Mouse (Mus musculus): ENCODE measurements around the gene Tmem81. TPM values are rescaled to one million over a fixed set of nuclear protein-coding genes. Genes with fewer than 3 reads are reported as not detected.

The Tmem81 gene
- polyA plus RNA-seq, 1 experiment from 2014 or later: 0.92 TPM

- no peaks in the 10 kb centered on the region for H3K9me3 ChIP-seq (replicated peaks; ENCODE audit: control insufficient read depth, low read length)
- WGBS (ENCODE audit: insufficient replicate concordance): 63% methylated on average over 5 of the region's 5 CpGs
- H3K27ac ChIP-seq (ENCODE audit: low read length): no peak overlapping the region
- H3K27me3 ChIP-seq (ENCODE audit: control insufficient read depth, insufficient read depth, low read depth, low read length): no peaks in the 10 kb centered on the region
- no peak overlapping the region for H3K4me3 ChIP-seq (ENCODE audit: low read depth, low read length)
- no peaks in the 10 kb centered on the region for H3K4me1 ChIP-seq (ENCODE audit: control insufficient read depth, low read depth, low read length)
- peaks cover 12% of the 10 kb centered on the region for H3K36me3 ChIP-seq (ENCODE audit: control insufficient read depth, insufficient read depth)
- no peak overlapping the region for H3K9ac ChIP-seq (ENCODE audit: low read depth, low read length)
- ATAC-seq (ENCODE audit: low read depth): no peak
- no peak overlapping the region for H3K4me2 ChIP-seq (ENCODE audit: low read depth, low read length)
Measured at GRCm38 (mm10) chr1:132509771-132510170, 3.7 kb downstream of the Tmem81 start.

GRCm38 (mm10) chr1:132511521-132511920 is 5.5 kb downstream of the Tmem81 start:
- WGBS (ENCODE audit: insufficient replicate concordance): 45% methylated on average over 8 of the region's 8 CpGs
- H3K27me3 ChIP-seq (ENCODE audit: control insufficient read depth, insufficient read depth, low read depth, low read length): no peaks in the 10 kb centered on the region
- no peak overlapping the region for H3K9ac ChIP-seq (ENCODE audit: low read depth, low read length)
- no peak overlapping the region for H3K27ac ChIP-seq (ENCODE audit: low read length)
- H3K4me2 ChIP-seq (ENCODE audit: low read depth, low read length): no peak overlapping the region
- H3K9me3 ChIP-seq (replicated peaks; ENCODE audit: control insufficient read depth, low read length): no peaks in the 10 kb centered on the region
- H3K4me1 ChIP-seq (ENCODE audit: control insufficient read depth, low read depth, low read length): no peaks in the 10 kb centered on the region
- no peak for ATAC-seq (ENCODE audit: low read depth)
- H3K4me3 ChIP-seq (ENCODE audit: low read depth, low read length): no peak overlapping the region
- H3K36me3 ChIP-seq (ENCODE audit: control insufficient read depth, insufficient read depth): peaks cover 6% of the 10 kb centered on the region

GRCm38 (mm10) chr1:132512106-132512505 is 6.1 kb downstream of the Tmem81 start:
- H3K27me3 ChIP-seq (ENCODE audit: control insufficient read depth, insufficient read depth, low read depth, low read length): no peaks in the 10 kb centered on the region
- peaks cover 2% of the 10 kb centered on the region for H3K36me3 ChIP-seq (ENCODE audit: control insufficient read depth, insufficient read depth)
- no peak for ATAC-seq (ENCODE audit: low read depth)
- no peak overlapping the region for H3K27ac ChIP-seq (ENCODE audit: low read length)
- WGBS (ENCODE audit: insufficient replicate concordance): 68% methylated on average over 8 of the region's 8 CpGs
- no peak overlapping the region for H3K4me2 ChIP-seq (ENCODE audit: low read depth, low read length)
- no peaks in the 10 kb centered on the region for H3K9me3 ChIP-seq (replicated peaks; ENCODE audit: control insufficient read depth, low read length)
- H3K4me1 ChIP-seq (ENCODE audit: control insufficient read depth, low read depth, low read length): no peaks in the 10 kb centered on the region
- H3K9ac ChIP-seq (ENCODE audit: low read depth, low read length): no peak overlapping the region
- no peak overlapping the region for H3K4me3 ChIP-seq (ENCODE audit: low read depth, low read length)

GRCm38 (mm10) chr1:132515339-132515738 is 9.3 kb downstream of the Tmem81 start:
- no peak for ATAC-seq (ENCODE audit: low read depth)
- WGBS (ENCODE audit: insufficient replicate concordance): 65% methylated on average over 12 of the region's 12 CpGs
- H3K36me3 ChIP-seq (ENCODE audit: control insufficient read depth, insufficient read depth): no peaks in the 10 kb centered on the region
- peaks cover 2% of the 10 kb centered on the region; the same call in 1 of the 2 replicates for H3K4me1 ChIP-seq (ENCODE audit: control insufficient read depth, low read depth, low read length)
- no peak overlapping the region for H3K4me3 ChIP-seq (ENCODE audit: low read depth, low read length)
- no peak overlapping the region for H3K27ac ChIP-seq (ENCODE audit: low read length)
- no peaks in the 10 kb centered on the region for H3K27me3 ChIP-seq (ENCODE audit: control insufficient read depth, insufficient read depth, low read depth, low read length)
- H3K4me2 ChIP-seq (ENCODE audit: low read depth, low read length): no peak overlapping the region
- H3K9ac ChIP-seq (ENCODE audit: low read depth, low read length): no peak overlapping the region
- no peaks in the 10 kb centered on the region for H3K9me3 ChIP-seq (replicated peaks; ENCODE audit: control insufficient read depth, low read length)

DNA sequence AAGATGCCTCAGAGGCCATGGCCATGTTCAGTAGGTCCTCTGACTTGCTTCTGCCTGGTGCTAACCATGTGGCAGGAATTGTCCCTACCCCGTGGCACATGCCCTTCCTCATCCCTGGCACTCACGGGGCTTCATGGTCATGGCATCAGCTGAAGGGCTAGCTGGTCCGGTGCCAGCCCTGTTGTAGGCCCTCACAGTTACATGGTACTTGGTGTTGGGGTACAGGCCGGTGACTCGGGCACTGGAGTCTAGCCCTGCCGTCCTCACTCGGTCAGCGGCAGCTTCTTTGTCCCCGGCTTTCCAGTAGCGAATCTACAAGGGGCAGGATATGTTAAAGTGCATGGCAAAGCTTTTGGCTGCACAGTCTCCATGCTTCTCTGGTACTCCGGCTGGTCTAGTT is 10.7 kb downstream of the Tmem81 start:
- Histone ChIP-seq H3K27ac (ENCODE audit: low read length) (no peak overlapping the region), H3K4me1 (ENCODE audit: control insufficient read depth, low read depth, low read length) (peaks cover 2% of the 10 kb centered on the region; the same call in 1 of the 2 replicates), H3K4me2 (ENCODE audit: low read depth, low read length) (no peak overlapping the region), H3K36me3 (ENCODE audit: control insufficient read depth, insufficient read depth) (no peaks in the 10 kb centered on the region), H3K4me3 (ENCODE audit: low read depth, low read length) (no peak overlapping the region), H3K27me3 (ENCODE audit: control insufficient read depth, insufficient read depth, low read depth, low read length) (no peaks in the 10 kb centered on the region), H3K9ac (ENCODE audit: low read depth, low read length) (no peak overlapping the region), H3K9me3 (replicated peaks; ENCODE audit: control insufficient read depth, low read length) (no peaks in the 10 kb centered on the region)
- ATAC-seq (ENCODE audit: low read depth): no peak
- 76% methylated on average over 11 of the region's 11 CpGs for WGBS (ENCODE audit: insufficient replicate concordance)

- Histone ChIP-seq H3K4me2 (ENCODE audit: low read depth, low read length) (no peak overlapping the region), H3K36me3 (ENCODE audit: control insufficient read depth, insufficient read depth) (no peaks in the 10 kb centered on the region), H3K9me3 (replicated peaks; ENCODE audit: control insufficient read depth, low read length) (no peaks in the 10 kb centered on the region), H3K4me3 (ENCODE audit: low read depth, low read length) (no peak overlapping the region), H3K4me1 (ENCODE audit: control insufficient read depth, low read depth, low read length) (peaks cover 2% of the 10 kb centered on the region; the same call in 1 of the 2 replicates), H3K27me3 (ENCODE audit: control insufficient read depth, insufficient read depth, low read depth, low read length) (no peaks in the 10 kb centered on the region), H3K27ac (ENCODE audit: low read length) (no peak overlapping the region), H3K9ac (ENCODE audit: low read depth, low read length) (no peak overlapping the region)
- no peak for ATAC-seq (ENCODE audit: low read depth)
- WGBS (ENCODE audit: insufficient replicate concordance): 63% methylated on average over 18 of the region's 18 CpGs
Measured at GRCm38 (mm10) chr1:132518621-132519020, 12.6 kb downstream of the Tmem81 start.

GRCm38 (mm10) chr1:132519734-132520133 is 13.7 kb downstream of the Tmem81 start:
- Histone ChIP-seq H3K27me3 (ENCODE audit: control insufficient read depth, insufficient read depth, low read depth, low read length) (no peaks in the 10 kb centered on the region), H3K4me1 (ENCODE audit: control insufficient read depth, low read depth, low read length) (peaks cover 2% of the 10 kb centered on the region; the same call in 1 of the 2 replicates), H3K9me3 (replicated peaks; ENCODE audit: control insufficient read depth, low read length) (no peaks in the 10 kb centered on the region), H3K36me3 (ENCODE audit: control insufficient read depth, insufficient read depth) (no peaks in the 10 kb centered on the region), H3K27ac (ENCODE audit: low read length) (no peak overlapping the region), H3K9ac (ENCODE audit: low read depth, low read length) (no peak overlapping the region), H3K4me2 (ENCODE audit: low read depth, low read length) (no peak overlapping the region), H3K4me3 (ENCODE audit: low read depth, low read length) (no peak overlapping the region)
- 70% methylated on average over 11 of the region's 11 CpGs for WGBS (ENCODE audit: insufficient replicate concordance)
- ATAC-seq (ENCODE audit: low read depth): peak; percentile 55; the same call in 1 of the 2 replicates

DNA sequence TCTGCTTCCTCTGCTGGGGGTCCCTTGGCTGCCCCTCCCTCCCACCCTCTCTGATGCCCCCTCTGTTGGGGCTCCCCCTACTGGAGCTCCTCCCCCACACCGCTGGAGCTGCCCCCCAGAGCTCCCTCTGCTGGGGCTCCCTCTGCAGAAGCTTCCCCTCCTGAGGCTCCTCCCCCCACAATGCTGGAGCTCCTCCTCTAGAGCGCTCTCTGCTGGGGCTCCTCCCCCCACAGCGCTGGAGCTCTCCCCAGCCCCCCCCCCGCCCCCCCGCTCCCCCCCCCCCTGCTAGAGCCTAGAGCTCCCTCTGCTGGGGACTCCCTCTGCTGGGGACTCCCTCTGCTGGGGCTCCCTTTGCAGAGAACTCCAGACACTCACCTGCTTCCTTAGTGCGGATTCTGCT is 14.7 kb downstream of the Tmem81 start:
- peak; percentile 65 for ATAC-seq (ENCODE audit: low read depth)
- Histone ChIP-seq H3K27ac (ENCODE audit: low read length) (no peak overlapping the region), H3K27me3 (ENCODE audit: control insufficient read depth, insufficient read depth, low read depth, low read length) (0 out of 2 replicates have a peak, but pooled peaks cover 3% of the 10 kb centered on the region), H3K4me1 (ENCODE audit: control insufficient read depth, low read depth, low read length) (peaks cover 2% of the 10 kb centered on the region; the same call in 1 of the 2 replicates), H3K36me3 (ENCODE audit: control insufficient read depth, insufficient read depth) (no peaks in the 10 kb centered on the region), H3K9ac (ENCODE audit: low read depth, low read length) (no peak overlapping the region), H3K4me2 (ENCODE audit: low read depth, low read length) (no peak overlapping the region), H3K4me3 (ENCODE audit: low read depth, low read length) (no peak overlapping the region), H3K9me3 (replicated peaks; ENCODE audit: control insufficient read depth, low read length) (no peaks in the 10 kb centered on the region)
- WGBS (ENCODE audit: insufficient replicate concordance): 19% methylated on average over 4 of the region's 6 CpGs

DNA sequence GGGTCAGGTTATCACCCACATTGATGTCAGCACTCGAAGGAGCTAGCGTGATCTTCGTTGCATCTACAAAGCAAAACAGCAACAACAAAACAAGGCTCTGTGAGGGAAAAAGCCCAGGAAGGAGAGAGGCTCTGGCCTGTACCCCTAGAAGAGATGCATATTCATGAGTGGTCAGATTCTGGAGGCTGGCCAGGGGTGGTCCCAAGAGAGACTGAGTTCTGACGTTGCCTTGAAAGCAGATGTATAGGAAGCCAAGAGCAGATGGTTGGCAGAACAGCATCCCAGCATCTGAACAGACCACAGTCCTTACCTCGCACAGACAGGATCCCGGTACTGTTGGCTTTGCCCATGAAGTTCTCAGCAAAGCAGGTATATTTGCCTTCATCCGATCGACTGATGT is 17.0 kb downstream of the Tmem81 start:
- no peak for ATAC-seq (ENCODE audit: low read depth)
- Histone ChIP-seq H3K4me3 (ENCODE audit: low read depth, low read length) (no peak overlapping the region), H3K4me1 (ENCODE audit: control insufficient read depth, low read depth, low read length) (peaks cover 2% of the 10 kb centered on the region; the same call in 1 of the 2 replicates), H3K27ac (ENCODE audit: low read length) (no peak overlapping the region), H3K36me3 (ENCODE audit: control insufficient read depth, insufficient read depth) (no peaks in the 10 kb centered on the region), H3K27me3 (ENCODE audit: control insufficient read depth, insufficient read depth, low read depth, low read length) (0 out of 2 replicates have a peak, but pooled peaks cover 3% of the 10 kb centered on the region), H3K9ac (ENCODE audit: low read depth, low read length) (no peak overlapping the region), H3K9me3 (replicated peaks; ENCODE audit: control insufficient read depth, low read length) (no peaks in the 10 kb centered on the region), H3K4me2 (ENCODE audit: low read depth, low read length) (no peak overlapping the region)
- 65% methylated on average over 8 of the region's 8 CpGs for WGBS (ENCODE audit: insufficient replicate concordance)
